Mouse (Mus musculus): Measurements from ENCODE around the gene Tnk1. TPM values are rescaled to one million over a fixed set of nuclear protein-coding genes. Genes with fewer than 3 reads are reported as not detected.
A peak's percentile ranks its signal among the peaks of the same experiment; 100 is the strongest.

Tnk1 gene
- polyA plus RNA-seq, 1 experiment from 2014 or later, result 1.1 TPM

DNA sequence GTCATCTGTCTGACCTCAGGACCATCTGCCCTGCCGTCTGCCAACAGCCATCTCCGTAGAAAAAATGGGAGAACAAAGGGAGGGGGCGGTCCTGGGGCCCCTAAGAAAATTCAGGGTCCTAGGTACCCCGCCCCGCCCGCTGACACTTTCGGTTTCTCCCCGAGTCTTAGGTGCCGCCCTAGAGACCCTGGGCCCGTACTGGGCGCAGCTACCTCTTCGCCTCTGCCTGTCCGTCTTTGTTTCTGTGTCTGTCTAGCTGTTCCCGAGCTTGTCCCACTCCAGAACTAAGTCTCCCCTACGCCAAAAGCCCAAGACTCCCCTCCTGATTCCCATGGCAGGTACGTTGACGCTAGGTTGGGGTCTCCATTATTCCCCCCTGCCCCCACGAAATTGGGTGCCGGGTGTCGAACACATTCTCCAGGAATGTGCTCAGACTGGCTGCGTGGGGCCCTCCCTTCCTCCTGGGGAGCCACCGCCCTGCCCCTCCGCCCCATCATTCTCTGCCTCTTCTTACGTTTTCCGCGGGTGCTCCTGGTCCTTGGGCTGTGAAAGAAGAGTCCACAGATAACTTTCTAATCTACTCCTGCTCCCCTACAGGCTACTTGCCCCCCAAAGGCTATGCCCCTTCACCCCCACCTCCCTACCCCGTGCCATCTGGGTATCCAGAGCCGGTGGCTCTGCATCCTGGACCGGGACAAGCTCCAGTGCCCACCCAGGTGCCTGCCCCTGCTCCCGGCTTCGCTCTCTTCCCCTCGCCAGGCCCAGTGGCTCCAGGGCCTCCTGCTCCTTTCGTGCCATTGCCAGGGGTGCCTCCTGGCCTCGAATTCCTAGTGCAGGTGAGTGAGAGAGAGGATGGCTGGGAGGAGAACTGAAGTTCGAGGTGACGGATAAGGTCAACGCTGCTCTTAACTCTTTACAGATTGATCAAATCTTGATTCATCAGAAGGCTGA, 11.5 kb downstream of the Tnk1 start:
- peaks cover 6% of the 10 kb centered on the region for H3K4me1 ChIP-seq (ENCODE audit: control insufficient read depth, insufficient read depth, low read length)
- H3K9me3 ChIP-seq (replicated peaks; ENCODE audit: control insufficient read depth, low read length), result no peaks in the 10 kb centered on the region
- WGBS, result 10% methylated on average over 37 of the region's 37 CpGs
- DNase-seq (ENCODE audit: low spot score) (peak; percentile 42), ATAC-seq (replicated peaks; ENCODE audit: insufficient number of reproducible peaks, low FRiP score, low TSS enrichment, low read depth) (peak; percentile 41; the same call in 1 of the 2 replicates)
- peak overlapping the region; percentile 83 for H3K4me3 ChIP-seq (ENCODE audit: low read depth, low read length)
- peaks cover 2% of the 10 kb centered on the region for H3K36me3 ChIP-seq (replicated peaks; ENCODE audit: control insufficient read depth, insufficient read depth, low read depth, low read length)
- no peaks in the 10 kb centered on the region for H3K27me3 ChIP-seq (ENCODE audit: control insufficient read depth, insufficient read depth, low read length)
- peak overlapping the region; percentile 85 for H3K9ac ChIP-seq (replicated peaks; ENCODE audit: low read length)
- H3K4me2 ChIP-seq (ENCODE audit: low read depth, low read length), result peak overlapping the region; percentile 93
- peak overlapping the region; percentile 95 for H3K27ac ChIP-seq (replicated peaks; ENCODE audit: low read depth, low read length)

DNA sequence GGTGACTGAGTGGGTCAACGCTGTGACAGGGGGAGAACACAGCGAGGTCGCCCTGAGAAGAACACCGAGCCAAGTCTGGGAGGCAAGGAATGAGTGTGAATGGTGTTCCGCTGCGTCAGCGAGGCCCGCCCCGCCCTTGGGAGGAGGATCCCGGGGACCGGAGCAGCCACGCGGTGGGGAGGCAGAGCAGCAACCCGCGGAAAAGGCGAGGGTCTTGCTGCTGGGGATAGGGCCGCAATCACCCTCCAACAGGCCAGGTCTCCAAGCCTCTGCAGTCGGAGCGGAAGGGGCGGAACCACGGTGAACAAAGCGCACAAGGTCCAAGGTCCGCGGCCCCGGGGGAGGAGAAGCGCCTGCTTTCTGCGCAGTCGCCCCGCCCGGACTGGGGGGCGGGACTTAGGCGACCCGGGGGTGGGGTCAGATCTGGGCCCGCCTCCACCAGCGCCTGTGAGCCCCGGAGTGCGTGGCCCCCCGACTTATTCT, 12.3 kb downstream of the Tnk1 start, which contains the start of gene Plscr3:
Gene Plscr3, plus strand, starts transcription at position 179 of the 483 bp plus-strand sequence.
- no peaks in the 10 kb centered on the region for H3K9me3 ChIP-seq (replicated peaks; ENCODE audit: control insufficient read depth, low read length)
- H3K27me3 ChIP-seq (ENCODE audit: control insufficient read depth, insufficient read depth, low read length), result no peaks in the 10 kb centered on the region
- peaks cover 6% of the 10 kb centered on the region for H3K4me1 ChIP-seq (ENCODE audit: control insufficient read depth, insufficient read depth, low read length)
- peak within 1 kb of the TSS; percentile 85 for H3K9ac ChIP-seq (replicated peaks; ENCODE audit: low read length)
- DNase-seq (ENCODE audit: low spot score) (peak; percentile 97), ATAC-seq (replicated peaks; ENCODE audit: insufficient number of reproducible peaks, low FRiP score, low TSS enrichment, low read depth) (peak; percentile 92)
- under 1% methylated on average over 35 of the region's 38 CpGs for WGBS
- H3K27ac ChIP-seq (replicated peaks; ENCODE audit: low read depth, low read length), result peak within 1 kb of the TSS; percentile 95
- peak within 1 kb of the TSS; percentile 83 for H3K4me3 ChIP-seq (ENCODE audit: low read depth, low read length)
- H3K36me3 ChIP-seq (replicated peaks; ENCODE audit: control insufficient read depth, insufficient read depth, low read depth, low read length), result peaks cover 2% of the 10 kb centered on the region
- peak within 1 kb of the TSS; percentile 93 for H3K4me2 ChIP-seq (ENCODE audit: low read depth, low read length)

DNA sequence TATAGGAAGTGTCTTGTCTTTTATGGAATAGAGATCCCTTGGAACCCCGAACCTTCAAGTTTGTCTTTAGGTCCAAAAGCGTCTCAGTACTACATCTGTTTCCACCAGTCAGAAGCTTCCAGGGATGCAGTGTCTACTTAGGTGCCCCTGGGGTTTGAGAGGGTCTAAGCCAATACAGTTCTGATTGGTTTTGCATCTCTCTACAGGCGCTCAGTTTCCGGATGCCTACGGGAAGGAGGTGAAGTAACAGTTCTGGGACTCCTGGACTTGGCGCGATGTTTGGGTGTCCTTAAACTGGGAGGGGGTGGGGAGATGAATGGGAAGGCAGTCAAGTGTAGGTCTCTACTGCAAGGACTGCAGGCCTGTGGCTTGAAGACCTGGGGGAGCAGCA, 19.8 kb downstream of the Tnk1 start:
- ATAC-seq (replicated peaks; ENCODE audit: insufficient number of reproducible peaks, low FRiP score, low TSS enrichment, low read depth) (peak; percentile 1; the same call in 1 of the 2 replicates), DNase-seq (ENCODE audit: low spot score) (no peak)
- Histone ChIP-seq H3K27ac (replicated peaks; ENCODE audit: low read depth, low read length) (peak overlapping the region; percentile 43; the same call in 1 of the 2 replicates), H3K4me2 (ENCODE audit: low read depth, low read length) (peak overlapping the region; percentile 51), H3K27me3 (ENCODE audit: control insufficient read depth, insufficient read depth, low read length) (no peaks in the 10 kb centered on the region), H3K4me3 (ENCODE audit: low read depth, low read length) (peak overlapping the region; percentile 79), H3K36me3 (replicated peaks; ENCODE audit: control insufficient read depth, insufficient read depth, low read depth, low read length) (peaks cover 2% of the 10 kb centered on the region; the same call in 1 of the 2 replicates), H3K9ac (replicated peaks; ENCODE audit: low read length) (peak overlapping the region; percentile 67), H3K9me3 (replicated peaks; ENCODE audit: control insufficient read depth, low read length) (no peaks in the 10 kb centered on the region), H3K4me1 (ENCODE audit: control insufficient read depth, insufficient read depth, low read length) (peaks cover 8% of the 10 kb centered on the region)
- WGBS, result 3% methylated on average over 7 of the region's 7 CpGs

DNA sequence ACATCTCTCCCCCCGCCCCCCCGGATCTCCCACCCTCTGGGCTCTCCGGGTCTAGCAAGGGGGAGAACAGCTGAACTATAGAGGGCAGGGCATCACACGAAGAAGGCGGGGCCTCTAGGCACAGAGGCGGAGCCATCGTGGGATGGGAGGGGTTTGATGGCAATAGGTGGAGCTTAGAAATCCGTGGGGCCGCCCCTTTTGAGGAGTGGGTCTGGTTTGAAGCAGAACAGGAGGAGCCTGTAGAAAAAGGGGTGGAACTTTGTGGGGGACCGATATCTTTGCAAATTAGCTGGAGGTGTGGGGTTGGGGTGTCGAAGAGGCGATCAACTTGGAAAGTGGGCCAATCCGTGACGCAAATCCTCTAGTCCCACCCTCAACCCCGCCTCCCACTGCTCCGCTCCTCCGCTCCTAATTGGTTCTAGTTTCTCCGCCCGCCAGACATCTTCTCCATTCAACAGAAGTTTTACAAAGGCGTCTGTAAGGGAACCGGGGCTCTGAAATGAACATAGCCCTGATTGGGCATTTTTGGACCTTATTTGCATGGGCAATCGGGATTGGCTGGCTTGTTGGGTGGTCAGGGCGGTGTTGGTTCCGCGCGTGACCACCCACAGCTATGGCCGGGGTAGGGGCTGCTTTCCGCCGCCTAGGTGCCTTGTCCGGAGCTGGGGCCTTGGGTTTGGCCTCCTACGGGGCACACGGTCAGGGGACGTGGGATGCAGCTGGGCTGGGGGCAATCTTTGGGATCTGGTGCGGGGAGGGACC, 20.4 kb downstream of the Tnk1 start, which contains the start of gene Tmem256:
Gene Tmem256, plus strand, starts transcription at position 563 of the 762 bp plus-strand sequence.
- WGBS, result under 1% methylated on average over 34 of the region's 34 CpGs
- H3K4me3 ChIP-seq (ENCODE audit: low read depth, low read length), result peak within 1 kb of the TSS; percentile 79
- no peaks in the 10 kb centered on the region for H3K9me3 ChIP-seq (replicated peaks; ENCODE audit: control insufficient read depth, low read length)
- peak within 1 kb of the TSS; percentile 77 for H3K27ac ChIP-seq (replicated peaks; ENCODE audit: low read depth, low read length)
- peaks cover 6% of the 10 kb centered on the region; the same call in 1 of the 2 replicates for H3K36me3 ChIP-seq (replicated peaks; ENCODE audit: control insufficient read depth, insufficient read depth, low read depth, low read length)
- H3K27me3 ChIP-seq (ENCODE audit: control insufficient read depth, insufficient read depth, low read length), result 0 out of 2 replicates have a peak, but pooled peaks cover 2% of the 10 kb centered on the region
- peak within 1 kb of the TSS; percentile 84 for H3K9ac ChIP-seq (replicated peaks; ENCODE audit: low read length)
- peak within 1 kb of the TSS; percentile 93 for H3K4me2 ChIP-seq (ENCODE audit: low read depth, low read length)
- peak; percentile 88 for ATAC-seq (replicated peaks; ENCODE audit: insufficient number of reproducible peaks, low FRiP score, low TSS enrichment, low read depth)
- H3K4me1 ChIP-seq (ENCODE audit: control insufficient read depth, insufficient read depth, low read length), result peaks cover 9% of the 10 kb centered on the region
- DNase-seq (ENCODE audit: low spot score), result peak; percentile 98

DNA sequence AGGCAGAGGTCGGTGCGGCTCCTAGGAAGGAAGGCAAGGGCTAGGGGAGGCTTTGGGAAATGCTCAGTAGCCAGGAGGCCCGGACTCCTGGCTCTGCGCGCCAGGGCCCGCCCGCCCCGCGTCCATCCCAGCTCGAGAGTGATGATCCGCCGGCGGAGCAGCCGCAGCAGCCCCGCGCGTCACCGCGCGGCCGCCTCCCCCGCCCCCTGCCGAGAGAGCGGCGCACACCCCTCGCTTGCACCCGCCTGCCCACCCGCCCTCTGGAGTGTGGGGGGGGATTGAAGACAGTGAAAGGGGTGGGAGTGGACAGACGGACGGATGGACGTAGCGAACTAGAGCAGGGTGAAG, 21.0 kb downstream of the Tnk1 start, which contains the start of gene Nlgn2:
Gene Nlgn2, minus strand, starts transcription at position 181 of the 348 bp plus-strand sequence.
- Histone ChIP-seq H3K27me3 (ENCODE audit: control insufficient read depth, insufficient read depth, low read length) (0 out of 2 replicates have a peak, but pooled peaks cover 2% of the 10 kb centered on the region), H3K9ac (replicated peaks; ENCODE audit: low read length) (peak within 1 kb of the TSS; percentile 84), H3K4me3 (ENCODE audit: low read depth, low read length) (peak within 1 kb of the TSS; percentile 79), H3K4me2 (ENCODE audit: low read depth, low read length) (peak within 1 kb of the TSS; percentile 93), H3K4me1 (ENCODE audit: control insufficient read depth, insufficient read depth, low read length) (peaks cover 9% of the 10 kb centered on the region), H3K27ac (replicated peaks; ENCODE audit: low read depth, low read length) (peak within 1 kb of the TSS; percentile 77), H3K36me3 (replicated peaks; ENCODE audit: control insufficient read depth, insufficient read depth, low read depth, low read length) (peaks cover 7% of the 10 kb centered on the region; the same call in 1 of the 2 replicates), H3K9me3 (replicated peaks; ENCODE audit: control insufficient read depth, low read length) (no peaks in the 10 kb centered on the region)
- DNase-seq (ENCODE audit: low spot score), result no peak
- WGBS, result under 1% methylated on average over 30 of the region's 32 CpGs
- ATAC-seq (replicated peaks; ENCODE audit: insufficient number of reproducible peaks, low FRiP score, low TSS enrichment, low read depth), result no peak

DNA sequence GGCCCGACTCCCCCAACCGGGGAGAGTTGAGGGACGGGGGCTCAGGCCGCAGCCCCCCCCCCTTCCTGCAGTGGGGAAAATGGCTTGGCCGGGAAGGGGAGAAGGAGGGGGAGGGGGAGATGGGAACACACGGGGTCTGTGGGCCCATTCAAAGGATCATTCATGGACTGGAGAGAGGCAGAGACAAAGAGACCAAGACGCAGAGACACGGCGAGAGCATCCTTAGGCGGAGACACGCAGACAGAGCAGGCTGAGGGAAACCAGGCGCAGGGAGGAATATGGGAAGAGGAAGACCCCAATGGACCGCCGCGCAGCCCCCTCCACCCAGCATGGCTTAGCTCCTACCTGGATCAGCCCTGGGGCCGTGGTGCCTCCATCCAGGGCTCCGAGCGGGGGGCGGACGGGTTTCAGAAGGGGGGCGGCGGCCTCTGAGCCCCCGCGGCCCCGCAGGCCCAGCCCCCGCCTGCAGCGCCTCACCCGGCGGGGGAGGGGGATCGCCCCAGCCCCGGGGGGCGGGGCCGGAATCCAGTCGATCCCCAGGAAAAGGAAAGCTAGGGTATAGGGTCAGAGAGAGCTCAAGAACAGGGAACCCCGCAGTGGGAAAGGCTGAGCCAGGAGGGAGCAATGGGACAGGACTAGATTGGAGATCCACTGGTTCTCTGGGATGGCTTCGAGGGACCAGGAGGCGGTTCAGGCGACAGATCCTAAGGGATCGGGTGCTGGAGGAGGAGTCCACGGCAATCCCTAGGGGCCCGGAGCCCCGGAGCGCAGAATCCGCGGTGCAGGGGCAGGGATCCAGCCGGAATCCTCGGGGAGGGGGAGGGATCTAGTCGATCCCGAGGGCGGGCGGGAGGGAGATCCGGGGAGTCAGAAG, 21.6 kb downstream of the Tnk1 start:
- under 1% methylated on average over 46 of the region's 52 CpGs for WGBS

DNA sequence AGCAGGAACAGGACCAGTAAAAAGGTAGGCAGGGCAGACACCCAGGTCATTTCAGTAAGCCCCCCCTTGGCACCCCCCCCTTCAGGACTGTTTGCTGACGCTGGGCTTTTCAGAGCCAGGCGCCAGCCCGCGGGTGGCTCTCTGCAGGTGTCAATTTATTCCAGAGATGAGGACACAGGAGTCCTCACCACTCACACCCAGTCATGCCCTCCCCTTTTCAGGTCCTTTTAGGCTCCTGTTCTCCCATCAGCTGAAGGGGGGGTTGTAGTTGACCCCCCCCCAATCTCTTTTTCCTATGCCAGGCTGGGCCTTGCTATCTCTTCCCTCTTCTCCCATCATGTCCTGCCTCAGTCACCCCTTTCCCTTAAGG, 22.6 kb downstream of the Tnk1 start:
- H3K4me2 ChIP-seq (ENCODE audit: low read depth, low read length), result peak overlapping the region; percentile 93
- H3K9ac ChIP-seq (replicated peaks; ENCODE audit: low read length), result peak overlapping the region; percentile 84; the same call in 1 of the 2 replicates
- H3K27ac ChIP-seq (replicated peaks; ENCODE audit: low read depth, low read length), result no peak overlapping the region
- peaks cover 7% of the 10 kb centered on the region for H3K36me3 ChIP-seq (replicated peaks; ENCODE audit: control insufficient read depth, insufficient read depth, low read depth, low read length)
- WGBS, result 0% methylated on average over 4 of the region's 4 CpGs
- ATAC-seq (replicated peaks; ENCODE audit: insufficient number of reproducible peaks, low FRiP score, low TSS enrichment, low read depth) (no peak), DNase-seq (ENCODE audit: low spot score) (no peak)
- H3K4me3 ChIP-seq (ENCODE audit: low read depth, low read length), result peak overlapping the region; percentile 79
- H3K9me3 ChIP-seq (replicated peaks; ENCODE audit: control insufficient read depth, low read length), result no peaks in the 10 kb centered on the region
- 0 out of 2 replicates have a peak, but pooled peaks cover 2% of the 10 kb centered on the region for H3K27me3 ChIP-seq (ENCODE audit: control insufficient read depth, insufficient read depth, low read length)
- H3K4me1 ChIP-seq (ENCODE audit: control insufficient read depth, insufficient read depth, low read length), result peaks cover 9% of the 10 kb centered on the region

More for the DNA sequence above, 21.6 kb downstream of the Tnk1 start:
- H3K9ac ChIP-seq (replicated peaks; ENCODE audit: low read length), result peak overlapping the region; percentile 84
- DNase-seq (ENCODE audit: low spot score) (peak; percentile 61), ATAC-seq (replicated peaks; ENCODE audit: insufficient number of reproducible peaks, low FRiP score, low TSS enrichment, low read depth) (no peak)
- 0 out of 2 replicates have a peak, but pooled peaks cover 2% of the 10 kb centered on the region for H3K27me3 ChIP-seq (ENCODE audit: control insufficient read depth, insufficient read depth, low read length)
- H3K36me3 ChIP-seq (replicated peaks; ENCODE audit: control insufficient read depth, insufficient read depth, low read depth, low read length), result peaks cover 7% of the 10 kb centered on the region; the same call in 1 of the 2 replicates
- no peaks in the 10 kb centered on the region for H3K9me3 ChIP-seq (replicated peaks; ENCODE audit: control insufficient read depth, low read length)
- H3K4me3 ChIP-seq (ENCODE audit: low read depth, low read length), result peak overlapping the region; percentile 79
- H3K27ac ChIP-seq (replicated peaks; ENCODE audit: low read depth, low read length), result peak overlapping the region; percentile 77
- peaks cover 9% of the 10 kb centered on the region for H3K4me1 ChIP-seq (ENCODE audit: control insufficient read depth, insufficient read depth, low read length)
- H3K4me2 ChIP-seq (ENCODE audit: low read depth, low read length), result peak overlapping the region; percentile 93
